Mouse (Mus musculus) olfactory bulb, adult 2 months (tissue): ENCODE results near the gene Tgds. TPM values are rescaled to one million over a fixed set of nuclear protein-coding genes. Genes with fewer than 3 reads are reported as not detected.

Source experiments
- H3K27ac ChIP-seq: fragments of 200-500 bp; 2 replicates; pipeline ENCODE4 v1.5.1; 2012; ENCODE audit warnings: low read depth, low read length; ENCODE audit not compliant: insufficient read depth
- H3K4me1 ChIP-seq: fragments of 200-500 bp; 2 replicates; pipeline ENCODE4 v1.6.1; 2012; ENCODE audit warnings: low read length; ENCODE audit not compliant: control insufficient read depth, insufficient read depth
- H3K4me3 ChIP-seq: fragments of 200-500 bp; 2 replicates; pipeline ENCODE4 v1.5.1; 2012; ENCODE audit warnings: mild to moderate bottlenecking, low read depth, low read length, moderate library complexity; ENCODE audit not compliant: insufficient read depth
- CTCF ChIP-seq: fragments of 200-500 bp; IDR thresholded peaks from 2 replicates; pipeline ENCODE4 v1.5.1; 2012; ENCODE audit warnings: low read depth, mild to moderate bottlenecking, low read length, moderate library complexity; ENCODE audit not compliant: insufficient read depth
- POLR2A ChIP-seq: fragments of 200-500 bp; IDR thresholded peaks from 2 replicates; pipeline ENCODE4 v1.6.1; 2012; ENCODE audit warnings: mild to moderate bottlenecking, low read depth, low read length, moderate library complexity; ENCODE audit not compliant: insufficient read depth
- WGBS: fragments of 180-500 bp; shearing (Covaris S2); methylation state at CpG from one replicate; pipeline ENCODE4 v1.1.7; 2018; 5-methylcytosine and 5-hydroxymethylcytosine counted together
- polyA plus RNA-seq: library from polyadenylated mRNA; stranded (reverse); fragments of >200 nt; gene quantifications from 2 replicates; pipeline ENCODE4 v1.2.4, GENCODE M21; 2012; ENCODE audit warnings: low replicate concordance; ENCODE audit not compliant: missing spikeins, insufficient read depth, insufficient read length

Gene Tgds
- polyA plus RNA-seq, 1 experiment = not detected

GRCm38 (mm10) chr14:118148046-118148445, 15.5 kb upstream of the Tgds start:
- 96% methylated on average over 13 of the region's 13 CpGs for WGBS
- no peaks in the 10 kb centered on the region for H3K4me1 ChIP-seq
- TF ChIP-seq POLR2A = no peak
- no peak for TF ChIP-seq CTCF
- H3K4me3 ChIP-seq = no peak overlapping the region
- H3K27ac ChIP-seq = no peak overlapping the region

- no peak overlapping the region for H3K4me3 ChIP-seq
- H3K27ac ChIP-seq = no peak overlapping the region
- TF ChIP-seq POLR2A = no peak
- TF ChIP-seq CTCF = no peak
- no peaks in the 10 kb centered on the region for H3K4me1 ChIP-seq
- 91% methylated on average over 5 of the region's 5 CpGs for WGBS
These were observed 9.7 kb upstream of the Tgds start for GRCm38 (mm10) chr14:118142283-118142682.

GRCm38 (mm10) chr14:118137487-118137886, 4.9 kb upstream of the Tgds start:
- under 1% methylated on average over 13 of the region's 13 CpGs for whole genome bisulfite sequencing
- peak overlapping the region; percentile 83 for H3K4me3 ChIP-seq
- H3K4me1 ChIP-seq = no peaks in the 10 kb centered on the region
- no peak for TF ChIP-seq POLR2A
- no peak for TF ChIP-seq CTCF
- no peak overlapping the region for H3K27ac ChIP-seq

GRCm38 (mm10) chr14:118136744-118137452, 4.3 kb upstream of the Tgds start, which contains the start of gene Gpr180:
Gene Gpr180 (plus strand): TSS chr14:118137158.
- Histone ChIP-seq H3K4me3 (peak within 1 kb of the TSS; percentile 83), H3K4me1 (no peaks in the 10 kb centered on the region), H3K27ac (peak within 1 kb of the TSS; percentile 43; the same call in 1 of the 2 replicates)
- TF ChIP-seq POLR2A (peak; percentile 47; the same call in 1 of the 2 replicates), CTCF (no peak)
- under 1% methylated on average over 75 of the region's 77 CpGs for WGBS

- Histone ChIP-seq H3K27ac (peak overlapping the region; percentile 49), H3K4me1 (peaks cover 2% of the 10 kb centered on the region), H3K4me3 (peak overlapping the region; percentile 90)
- 7% methylated on average over 21 of the region's 21 CpGs for WGBS
- TF ChIP-seq CTCF = no peak
These were observed 469 bp downstream of the Tgds start for GRCm38 (mm10) chr14:118131931-118132641.

GRCm38 (mm10) chr14:118131472-118131871, 1.1 kb downstream of the Tgds start:
- TF ChIP-seq POLR2A (no peak), CTCF (no peak)
- H3K4me1 ChIP-seq = peaks cover 2% of the 10 kb centered on the region
- H3K27ac ChIP-seq = no peak overlapping the region
- 79% methylated on average over 7 of the region's 7 CpGs for WGBS
- H3K4me3 ChIP-seq = no peak overlapping the region

- no peak overlapping the region for H3K4me3 ChIP-seq
- H3K4me1 ChIP-seq = no peaks in the 10 kb centered on the region; the same call in 1 of the 2 replicates
- WGBS = 88% methylated on average over 5 of the region's 5 CpGs
- no peak overlapping the region for H3K27ac ChIP-seq
- TF ChIP-seq CTCF (no peak), POLR2A (no peak)
These were observed 6.3 kb downstream of the Tgds start for GRCm38 (mm10) chr14:118126301-118126700.

GRCm38 (mm10) chr14:118124771-118125170, 7.8 kb downstream of the Tgds start:
- 86% methylated on average over 4 of the region's 4 CpGs for WGBS
- H3K4me1 ChIP-seq = no peaks in the 10 kb centered on the region
- H3K4me3 ChIP-seq = no peak overlapping the region
- TF ChIP-seq POLR2A = no peak
- no peak for TF ChIP-seq CTCF
- no peak overlapping the region for H3K27ac ChIP-seq

- WGBS = 80% methylated on average over 5 of the region's 5 CpGs
- Histone ChIP-seq H3K4me3 (no peak overlapping the region), H3K4me1 (no peaks in the 10 kb centered on the region), H3K27ac (no peak overlapping the region)
- TF ChIP-seq CTCF = no peak
- TF ChIP-seq POLR2A = no peak
These were observed 8.4 kb downstream of the Tgds start for GRCm38 (mm10) chr14:118124129-118124528.
